Mouse (Mus musculus) thymus, postnatal 10 days (tissue): ENCODE measurements around the gene Ccdc85b.
"Not testable (repeated sequence)": the region's sequence is repeated elsewhere in the genome, so short reads cannot be mapped to it uniquely, and the experiment has no call there.

Experiments
- DNase-seq, 2 experiments: peaks; one replicate each; pipeline ENCODE4 v3.0.0; 2021; ENCODE audit warnings: low spot score in 2 of 2

Ccdc85b gene

GRCm38 (mm10) chr19:5424782-5425741 lies 32.6 kb downstream of the Ccdc85b start, which contains the start of the genes Drap1 and AI837181:
Gene Drap1 (minus strand): TSS chr19:5424979.
Gene AI837181 (plus strand): TSS chr19:5425144.
- peak; percentile 91 to 98 for DNase-seq

GRCm38 (mm10) chr19:5424092-5424781 lies 33.5 kb downstream of the Ccdc85b start:
- peak; percentile 73 to 75 for DNase-seq

GRCm38 (mm10) chr19:5423561-5423960 lies 34.1 kb downstream of the Ccdc85b start:
- no peak for DNase-seq

- DNase-seq = no peak
Observed at GRCm38 (mm10) chr19:5422895-5423443, 34.7 kb downstream of the Ccdc85b start.

- no peak for DNase-seq
Observed at GRCm38 (mm10) chr19:5422267-5422666, 35.4 kb downstream of the Ccdc85b start.

- peak in 1 of 2 experiments; percentile 42 for DNase-seq
Observed at GRCm38 (mm10) chr19:5421784-5422183, 35.9 kb downstream of the Ccdc85b start.

- DNase-seq = no peak
Observed at GRCm38 (mm10) chr19:5420579-5420978, 37.1 kb downstream of the Ccdc85b start.

GRCm38 (mm10) chr19:5419630-5420029 lies 38.1 kb downstream of the Ccdc85b start:
- no peak for DNase-seq

GRCm38 (mm10) chr19:5418750-5419466 lies 38.8 kb downstream of the Ccdc85b start:
- no peak for DNase-seq

GRCm38 (mm10) chr19:5414534-5414957 lies 43.1 kb downstream of the Ccdc85b start:
- DNase-seq = no peak

- no peak for DNase-seq
Observed at GRCm38 (mm10) chr19:5413840-5414239, 43.9 kb downstream of the Ccdc85b start.

- no peak for DNase-seq
Observed at GRCm38 (mm10) chr19:5411961-5412360, 45.7 kb downstream of the Ccdc85b start.

GRCm38 (mm10) chr19:5410641-5411040 lies 47.1 kb downstream of the Ccdc85b start:
- DNase-seq = no peak

- DNase-seq = no peak
Observed at GRCm38 (mm10) chr19:5409068-5409467, 48.6 kb downstream of the Ccdc85b start.

GRCm38 (mm10) chr19:5408057-5409001 lies 49.4 kb downstream of the Ccdc85b start:
- no peak for DNase-seq

GRCm38 (mm10) chr19:5407133-5407532 lies 50.6 kb downstream of the Ccdc85b start:
- DNase-seq = peak; percentile 50 to 72

- DNase-seq = not testable (repeated sequence)
Observed at GRCm38 (mm10) chr19:5406531-5407126, 51.1 kb downstream of the Ccdc85b start.

- no peak for DNase-seq
Observed at GRCm38 (mm10) chr19:5405924-5406323, 51.8 kb downstream of the Ccdc85b start.
